Mouse (Mus musculus): ENCODE data around the gene Hspb7.

DNA sequence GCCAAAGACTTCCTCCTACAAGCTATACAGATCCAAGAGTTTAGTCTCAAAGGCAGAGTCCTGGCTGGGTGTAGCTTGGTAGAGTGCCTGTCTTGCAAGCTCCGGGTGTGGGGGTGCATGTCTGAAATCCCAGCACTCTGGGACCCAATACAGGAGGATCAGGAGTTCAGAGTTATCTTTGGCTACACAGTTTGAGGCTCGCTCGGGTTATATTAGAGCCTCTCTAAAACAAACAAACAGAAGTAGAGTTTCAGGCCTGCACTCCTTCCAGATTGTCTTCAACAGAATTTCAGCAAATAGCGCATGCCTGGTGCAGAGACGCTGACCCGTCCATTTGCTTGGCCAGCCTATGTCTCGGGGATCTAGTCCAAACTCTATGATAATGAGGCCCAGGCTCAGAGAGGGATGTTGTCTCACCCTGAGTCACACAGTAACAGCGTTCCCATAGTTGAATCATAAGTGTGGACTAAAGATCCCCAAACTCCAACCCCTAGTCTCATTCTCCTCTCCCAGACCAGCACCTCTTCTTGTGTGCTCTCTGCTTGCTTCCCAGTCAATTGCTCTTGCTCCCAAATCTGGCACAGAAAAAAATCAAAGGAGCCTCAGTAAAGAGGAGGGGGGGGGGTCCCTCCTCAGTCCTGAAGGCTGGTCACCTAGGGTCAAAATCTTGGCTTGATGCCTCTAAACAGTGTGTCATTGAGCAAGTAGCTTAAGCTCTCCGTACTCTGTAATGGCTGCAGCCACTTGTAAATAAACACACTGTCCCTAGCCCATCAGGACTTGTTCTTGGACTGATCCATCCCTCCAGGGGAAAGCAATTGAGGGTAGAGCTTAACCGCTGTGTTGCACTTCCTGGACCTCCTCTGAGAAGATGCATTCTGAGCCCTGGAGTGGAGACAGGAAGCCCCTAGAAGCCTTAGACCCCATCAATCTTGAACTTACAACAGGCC, 6.5 kb downstream of the Hspb7 start:
- no peak for TF ChIP-seq CTCF (IDR thresholded peaks at IDR 0.05; ENCODE audit: low read depth, low read length)
- TF ChIP-seq POLR2A (IDR thresholded peaks at IDR 0.05; ENCODE audit: extremely low read depth, insufficient read depth, low read length), result no peak
